Mouse (Mus musculus): Measurements from ENCODE around the gene Zfp715. TPM values are rescaled to one million over a fixed set of nuclear protein-coding genes. Genes with fewer than 3 reads are reported as not detected.
"Not testable (repeated sequence)": the region's sequence is repeated elsewhere in the genome, so short reads cannot be mapped to it uniquely, and the experiment has no call there.

The Zfp715 gene
- 17.8 and 19.5 TPM in 2 replicates for polyA plus RNA-seq (2015; fragmentation: Nextera tagmentation; extraction: Ambion mirVana)

GRCm38 (mm10) chr7:43313013-43313428, at the start of gene Zfp715:
Gene Zfp715 (minus strand): TSS chr7:43313294.
- H3K27ac ChIP-seq, result peak within 1 kb of the TSS; percentile 80
- H3K9me3 ChIP-seq, result no peaks in the 10 kb centered on the region
- H3K4me1 ChIP-seq (replicated peaks), result peaks cover 21% of the 10 kb centered on the region
- peak; percentile 98 for ATAC-seq
- H3K4me2 ChIP-seq (replicated peaks), result peak within 1 kb of the TSS; percentile 88
- peak within 1 kb of the TSS; percentile 83 for H3K4me3 ChIP-seq (replicated peaks)
- no peaks in the 10 kb centered on the region for H3K27me3 ChIP-seq
- peaks cover 22% of the 10 kb centered on the region for H3K36me3 ChIP-seq
- H3K9ac ChIP-seq (replicated peaks), result peak within 1 kb of the TSS; percentile 87
- under 1% methylated on average over 33 of the region's 33 CpGs for WGBS

- no peaks in the 10 kb centered on the region for H3K9me3 ChIP-seq
- no peak overlapping the region for H3K4me3 ChIP-seq (replicated peaks)
- WGBS, result 84% methylated on average over 4 of the region's 4 CpGs
- H3K27me3 ChIP-seq, result no peaks in the 10 kb centered on the region
- H3K4me2 ChIP-seq (replicated peaks), result no peak overlapping the region
- H3K4me1 ChIP-seq (replicated peaks), result no peaks in the 10 kb centered on the region
- no peak overlapping the region for H3K27ac ChIP-seq
- no peak for ATAC-seq
- no peak overlapping the region for H3K9ac ChIP-seq (replicated peaks)
- no peaks in the 10 kb centered on the region for H3K36me3 ChIP-seq
Observed at GRCm38 (mm10) chr7:43362021-43362420, 48.9 kb upstream of the Zfp715 start.

- WGBS, result 94% methylated on average over 1 of the region's 1 CpGs
- no peaks in the 10 kb centered on the region for H3K4me1 ChIP-seq (replicated peaks)
- no peaks in the 10 kb centered on the region for H3K9me3 ChIP-seq
- no peaks in the 10 kb centered on the region for H3K36me3 ChIP-seq
- no peak overlapping the region for H3K4me2 ChIP-seq (replicated peaks)
- H3K4me3 ChIP-seq (replicated peaks), result no peak overlapping the region
- no peak overlapping the region for H3K27ac ChIP-seq
- no peak overlapping the region for H3K9ac ChIP-seq (replicated peaks)
- no peak for ATAC-seq
- no peaks in the 10 kb centered on the region for H3K27me3 ChIP-seq
Observed at GRCm38 (mm10) chr7:43361442-43361841, 48.3 kb upstream of the Zfp715 start.

GRCm38 (mm10) chr7:43358556-43358955, 45.5 kb upstream of the Zfp715 start:
- 92% methylated on average over 3 of the region's 3 CpGs for WGBS
- no peaks in the 10 kb centered on the region for H3K36me3 ChIP-seq
- no peak overlapping the region for H3K27ac ChIP-seq
- H3K9me3 ChIP-seq, result no peaks in the 10 kb centered on the region
- peaks cover 7% of the 10 kb centered on the region for H3K4me1 ChIP-seq (replicated peaks)
- no peak overlapping the region for H3K9ac ChIP-seq (replicated peaks)
- no peak for ATAC-seq
- no peak overlapping the region for H3K4me3 ChIP-seq (replicated peaks)
- no peaks in the 10 kb centered on the region for H3K27me3 ChIP-seq
- no peak overlapping the region for H3K4me2 ChIP-seq (replicated peaks)

- Histone ChIP-seq H3K4me1 (replicated peaks) (peaks cover 7% of the 10 kb centered on the region), H3K27me3 (no peaks in the 10 kb centered on the region), H3K27ac (no peak overlapping the region), H3K4me3 (replicated peaks) (no peak overlapping the region), H3K4me2 (replicated peaks) (peak overlapping the region; percentile 20; the same call in 1 of the 2 replicates), H3K9ac (replicated peaks) (0 out of 2 replicates have a peak overlapping the region, but pooled peaks have one; percentile 8), H3K36me3 (no peaks in the 10 kb centered on the region), H3K9me3 (no peaks in the 10 kb centered on the region)
- ATAC-seq, result peak; percentile 65; the same call in 1 of the 2 replicates
- WGBS, result 5% methylated on average over 12 of the region's 12 CpGs
Observed at GRCm38 (mm10) chr7:43354893-43355835, 42.1 kb upstream of the Zfp715 start.

- H3K27me3 ChIP-seq, result no peaks in the 10 kb centered on the region
- ATAC-seq, result no peak
Observed at GRCm38 (mm10) chr7:43353758-43354157, 40.7 kb upstream of the Zfp715 start.

GRCm38 (mm10) chr7:43353118-43353517, 40.0 kb upstream of the Zfp715 start:
- 67% methylated on average over 4 of the region's 4 CpGs for WGBS
- Histone ChIP-seq H3K4me1 (replicated peaks) (peaks cover 7% of the 10 kb centered on the region), H3K9ac (replicated peaks) (no peak overlapping the region), H3K4me2 (replicated peaks) (no peak overlapping the region), H3K27ac (no peak overlapping the region), H3K36me3 (no peaks in the 10 kb centered on the region), H3K27me3 (no peaks in the 10 kb centered on the region), H3K4me3 (replicated peaks) (no peak overlapping the region), H3K9me3 (no peaks in the 10 kb centered on the region)
- no peak for ATAC-seq

More at GRCm38 (mm10) chr7:43353758-43354157, 40.7 kb upstream of the Zfp715 start:
- H3K36me3 ChIP-seq, result no peaks in the 10 kb centered on the region
- 87% methylated on average over 4 of the region's 4 CpGs for WGBS
- H3K4me2 ChIP-seq (replicated peaks), result no peak overlapping the region
- H3K9me3 ChIP-seq, result no peaks in the 10 kb centered on the region
- H3K4me3 ChIP-seq (replicated peaks), result no peak overlapping the region
- no peak overlapping the region for H3K9ac ChIP-seq (replicated peaks)
- peaks cover 7% of the 10 kb centered on the region for H3K4me1 ChIP-seq (replicated peaks)
- H3K27ac ChIP-seq, result no peak overlapping the region

- no peak for ATAC-seq
- 74% methylated on average over 3 of the region's 3 CpGs for WGBS
Observed at GRCm38 (mm10) chr7:43351154-43351553, 38.1 kb upstream of the Zfp715 start, which contains the start of gene Siglecf. Gene Siglecf (plus strand): TSS chr7:43351341.

GRCm38 (mm10) chr7:43349623-43350022, 36.5 kb upstream of the Zfp715 start:
- not testable (repeated sequence) for H3K9ac ChIP-seq (replicated peaks); H3K4me3 ChIP-seq (replicated peaks); H3K36me3 ChIP-seq; H3K9me3 ChIP-seq; H3K27ac ChIP-seq; ATAC-seq; H3K4me1 ChIP-seq (replicated peaks); H3K4me2 ChIP-seq (replicated peaks); H3K27me3 ChIP-seq
- WGBS, result 77% methylated on average over 5 of the region's 5 CpGs

More at GRCm38 (mm10) chr7:43351154-43351553, 38.1 kb upstream of the Zfp715 start, which contains the start of gene Siglecf:
- H3K4me3 ChIP-seq (replicated peaks), result no peak within 1 kb of the TSS
- peaks cover 7% of the 10 kb centered on the region for H3K4me1 ChIP-seq (replicated peaks)
- no peak within 1 kb of the TSS for H3K27ac ChIP-seq
- H3K27me3 ChIP-seq, result no peaks in the 10 kb centered on the region
- H3K9me3 ChIP-seq, result no peaks in the 10 kb centered on the region
- no peak within 1 kb of the TSS for H3K9ac ChIP-seq (replicated peaks)
- no peaks in the 10 kb centered on the region for H3K36me3 ChIP-seq
- no peak within 1 kb of the TSS for H3K4me2 ChIP-seq (replicated peaks)

- Histone ChIP-seq H3K27ac (no peak overlapping the region), H3K36me3 (no peaks in the 10 kb centered on the region), H3K9me3 (no peaks in the 10 kb centered on the region), H3K27me3 (no peaks in the 10 kb centered on the region), H3K4me2 (replicated peaks) (no peak overlapping the region), H3K4me3 (replicated peaks) (no peak overlapping the region), H3K4me1 (replicated peaks) (no peaks in the 10 kb centered on the region), H3K9ac (replicated peaks) (no peak overlapping the region)
- ATAC-seq, result no peak
- WGBS, result 87% methylated on average over 1 of the region's 1 CpGs
Observed at GRCm38 (mm10) chr7:43346571-43346970, 33.5 kb upstream of the Zfp715 start.

- Histone ChIP-seq H3K9me3 (no peaks in the 10 kb centered on the region), H3K36me3 (no peaks in the 10 kb centered on the region), H3K4me2 (replicated peaks) (no peak overlapping the region), H3K27me3 (no peaks in the 10 kb centered on the region), H3K4me1 (replicated peaks) (no peaks in the 10 kb centered on the region), H3K27ac (no peak overlapping the region), H3K9ac (replicated peaks) (no peak overlapping the region), H3K4me3 (replicated peaks) (no peak overlapping the region)
- WGBS, result 78% methylated on average over 4 of the region's 4 CpGs
- no peak for ATAC-seq
Observed at GRCm38 (mm10) chr7:43346148-43346547, 33.1 kb upstream of the Zfp715 start.

- H3K36me3 ChIP-seq, result no peaks in the 10 kb centered on the region
- no peaks in the 10 kb centered on the region for H3K9me3 ChIP-seq
- 80% methylated on average over 4 of the region's 4 CpGs for WGBS
- H3K4me1 ChIP-seq (replicated peaks), result no peaks in the 10 kb centered on the region
- H3K9ac ChIP-seq (replicated peaks), result no peak overlapping the region
- no peak overlapping the region for H3K4me3 ChIP-seq (replicated peaks)
- no peak overlapping the region for H3K4me2 ChIP-seq (replicated peaks)
- no peak overlapping the region for H3K27ac ChIP-seq
- ATAC-seq, result no peak
- no peaks in the 10 kb centered on the region for H3K27me3 ChIP-seq
Observed at GRCm38 (mm10) chr7:43344491-43344890, 31.4 kb upstream of the Zfp715 start.

Data from midbrain, embryonic 13.5 days (tissue).